Mouse (Mus musculus) lung, embryonic 14.5 days (tissue): ENCODE data around the gene Tom1. TPM values are rescaled to one million over a fixed set of nuclear protein-coding genes. Genes with fewer than 3 reads are reported as not detected.

Experiments used
- ATAC-seq: fragments of 200-750 bp; cut with Nextera tagmentation; 2 replicates; pipeline ENCODE4 v1.8.0; 2017; ENCODE audit warnings: mild to moderate bottlenecking, moderate TSS enrichment, moderate library complexity; ENCODE audit not compliant: insufficient read depth
- DNase-seq: peaks from one replicate; pipeline ENCODE4 v3.0.0-alpha.2; 2015
- H3K27ac ChIP-seq: fragments of 300-500 bp; sonication (generic); 2 replicates; pipeline ENCODE4 v1.5.1; 2014; ENCODE audit warnings: low read depth, mild to moderate bottlenecking, moderate library complexity
- H3K27me3 ChIP-seq: fragments of 300-500 bp; sonication (generic); 2 replicates; pipeline ENCODE4 v1.6.1; 2014; ENCODE audit warnings: low read length, control low read depth; ENCODE audit not compliant: insufficient read depth
- H3K36me3 ChIP-seq: fragments of 300-500 bp; sonication (generic); 2 replicates; pipeline ENCODE4 v1.6.1; 2014; ENCODE audit warnings: control low read depth; ENCODE audit not compliant: insufficient read depth
- H3K4me1 ChIP-seq: fragments of 300-500 bp; sonication (generic); 2 replicates; pipeline ENCODE4 v1.6.1; 2014; ENCODE audit warnings: antibody characterized with exemption, control low read depth; ENCODE audit not compliant: insufficient read depth
- H3K4me2 ChIP-seq: fragments of 300-500 bp; sonication (generic); 2 replicates; pipeline ENCODE4 v1.6.1; 2014; ENCODE audit warnings: mild to moderate bottlenecking
- H3K4me3 ChIP-seq: fragments of 300-500 bp; sonication (generic); 2 replicates; pipeline ENCODE4 v1.5.1; 2014; ENCODE audit warnings: low read depth, low read length
- H3K9ac ChIP-seq: fragments of 300-500 bp; sonication (generic); 2 replicates; pipeline ENCODE4 v1.6.1; 2014
- H3K9me3 ChIP-seq: fragments of 300-500 bp; sonication (generic); 2 replicates; pipeline ENCODE4 v1.6.1; 2016; ENCODE audit warnings: low read depth, low read length, control low read depth
- CTCF ChIP-seq: IDR thresholded peaks from 2 replicates; pipeline ENCODE4 v1.5.1; 2016; ENCODE audit warnings: antibody characterized with exemption, low read depth
- WGBS: fragments of 180-500 bp; shearing (Covaris S2); extraction: QIAGEN DNeasy Blood & Tissue Kit; methylation state at CpG from one replicate; pipeline ENCODE4 v1.1.7; 2014; 5-methylcytosine and 5-hydroxymethylcytosine counted together
- polyA plus RNA-seq: library from polyadenylated mRNA; unstranded; fragments of >200 nt; fragmentation: Nextera tagmentation; extraction: Ambion mirVana; gene quantifications from 2 replicates; pipeline ENCODE4 v1.2.1, GENCODE M21; 2014

The Tom1 gene
- polyA plus RNA-seq, 1 experiment from 2014 or later = 20.8 TPM

DNA sequence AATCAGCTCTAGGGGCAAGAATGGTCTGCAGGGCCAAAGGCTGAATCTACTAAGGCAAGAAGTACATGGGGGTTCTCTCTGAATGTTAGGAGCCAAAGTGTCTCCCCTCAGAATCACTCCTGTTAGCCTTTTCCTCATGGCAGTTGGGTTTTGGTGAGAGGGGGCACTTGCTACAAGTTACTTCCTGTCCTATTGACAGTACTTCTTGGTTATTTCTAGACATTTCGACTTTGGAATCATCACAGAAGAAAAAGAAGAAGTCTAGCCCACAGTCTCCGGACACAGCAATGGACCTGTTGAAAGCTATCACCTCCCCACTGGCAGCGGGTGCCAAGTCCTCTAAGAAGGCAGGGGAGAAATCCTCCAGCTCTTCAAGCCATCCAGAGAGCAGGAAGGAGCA lies 33.1 kb upstream of the Tom1 start:
- Histone ChIP-seq H3K27ac (no peak overlapping the region), H3K4me2 (no peak overlapping the region), H3K4me1 (no peaks in the 10 kb centered on the region), H3K9me3 (no peaks in the 10 kb centered on the region), H3K27me3 (no peaks in the 10 kb centered on the region), H3K4me3 (no peak overlapping the region), H3K9ac (no peak overlapping the region), H3K36me3 (peaks cover 54% of the 10 kb centered on the region)
- DNase-seq (no peak), ATAC-seq (no peak)
- WGBS = 93% methylated on average over 3 of the region's 3 CpGs
- TF ChIP-seq CTCF = no peak

DNA sequence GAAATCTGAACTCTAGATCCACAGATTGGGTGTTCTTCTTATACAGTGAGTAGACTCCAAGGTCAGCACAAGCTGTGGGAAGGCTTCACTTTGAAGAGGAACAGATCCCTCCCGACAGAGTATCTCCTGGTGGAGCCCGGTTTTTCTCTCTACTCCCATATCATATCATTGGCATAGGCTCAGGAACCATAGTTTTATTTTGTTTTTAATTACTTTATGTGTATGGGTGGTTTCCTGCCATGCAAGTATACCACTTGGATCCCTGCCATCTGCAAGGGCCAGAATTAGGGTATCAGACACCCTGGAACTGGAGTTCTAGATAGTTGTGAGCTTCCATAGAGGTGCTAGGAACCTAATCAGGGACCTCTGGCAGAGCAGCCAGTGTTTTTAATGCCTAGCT lies 24.7 kb upstream of the Tom1 start:
- Histone ChIP-seq H3K4me3 (no peak overlapping the region), H3K4me1 (no peaks in the 10 kb centered on the region), H3K9ac (no peak overlapping the region), H3K36me3 (peaks cover 49% of the 10 kb centered on the region), H3K4me2 (no peak overlapping the region), H3K27me3 (no peaks in the 10 kb centered on the region), H3K9me3 (no peaks in the 10 kb centered on the region), H3K27ac (no peak overlapping the region)
- ATAC-seq (no peak), DNase-seq (no peak)
- WGBS = 95% methylated on average over 2 of the region's 2 CpGs
- no peak for TF ChIP-seq CTCF

DNA sequence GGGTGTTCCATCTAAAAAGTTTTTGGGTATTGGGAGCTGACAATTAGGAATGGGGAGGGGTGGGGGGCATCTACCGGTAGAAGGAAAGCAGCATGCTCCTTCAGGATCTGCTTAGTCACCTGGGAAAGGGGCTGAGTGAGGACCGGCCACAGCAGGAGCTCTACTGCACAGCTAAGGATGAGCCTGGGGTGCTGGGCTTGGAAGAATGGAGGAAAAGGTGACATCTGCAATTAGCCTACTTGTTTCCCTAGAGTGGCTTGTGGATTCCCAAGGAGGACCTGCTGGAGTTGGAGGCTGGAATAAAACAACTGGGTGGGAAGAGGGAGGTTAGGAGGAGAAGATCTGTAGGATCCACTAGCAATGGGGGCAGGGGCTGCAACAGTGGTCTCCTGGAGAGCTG lies 19.9 kb upstream of the Tom1 start:
- ATAC-seq (no peak), DNase-seq (no peak)
- peaks cover 39% of the 10 kb centered on the region for H3K36me3 ChIP-seq
- no peak overlapping the region for H3K4me2 ChIP-seq
- no peak overlapping the region for H3K9ac ChIP-seq
- WGBS = 48% methylated on average over 2 of the region's 2 CpGs
- H3K4me3 ChIP-seq = no peak overlapping the region
- 0 out of 2 replicates have a peak, but pooled peaks cover 4% of the 10 kb centered on the region for H3K4me1 ChIP-seq
- no peak for TF ChIP-seq CTCF
- H3K27me3 ChIP-seq = no peaks in the 10 kb centered on the region
- no peak overlapping the region for H3K27ac ChIP-seq
- no peaks in the 10 kb centered on the region for H3K9me3 ChIP-seq

DNA sequence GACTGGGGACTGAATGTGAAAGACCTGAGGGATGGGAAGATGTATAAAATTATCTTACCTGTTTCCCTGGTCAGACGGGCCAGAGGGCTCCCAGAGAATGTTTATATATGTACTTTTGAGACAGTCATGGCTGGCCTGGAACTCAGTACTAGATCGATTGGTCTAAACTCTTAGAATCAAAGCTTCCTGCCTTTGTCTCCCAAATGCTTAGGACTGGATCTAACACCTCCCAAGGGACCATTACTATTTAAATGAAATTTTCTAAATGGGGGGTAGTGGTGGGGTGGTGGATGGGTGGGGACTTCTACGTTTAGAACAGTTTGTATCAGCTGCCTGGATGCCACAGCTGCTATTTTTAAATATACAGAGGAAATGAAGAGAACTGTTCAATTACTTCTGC lies 19.5 kb upstream of the Tom1 start:
- TF ChIP-seq CTCF = no peak
- no peak overlapping the region for H3K4me3 ChIP-seq
- H3K4me1 ChIP-seq = 0 out of 2 replicates have a peak, but pooled peaks cover 4% of the 10 kb centered on the region

GRCm38 (mm10) chr8:75015981-75016380 lies 17.5 kb upstream of the Tom1 start:
- H3K27me3 ChIP-seq = no peaks in the 10 kb centered on the region
- H3K4me1 ChIP-seq = 0 out of 2 replicates have a peak, but pooled peaks cover 4% of the 10 kb centered on the region
- 53% methylated on average over 2 of the region's 2 CpGs for WGBS
- TF ChIP-seq CTCF = no peak
- H3K4me2 ChIP-seq = no peak overlapping the region
- no peaks in the 10 kb centered on the region for H3K9me3 ChIP-seq
- no peak overlapping the region for H3K4me3 ChIP-seq
- no peak overlapping the region for H3K9ac ChIP-seq
- no peak for ATAC-seq
- DNase-seq = no peak
- no peak overlapping the region for H3K27ac ChIP-seq
- peaks cover 36% of the 10 kb centered on the region for H3K36me3 ChIP-seq

More for the DNA sequence above, 19.5 kb upstream of the Tom1 start:
- DNase-seq (no peak), ATAC-seq (no peak)
- 54% methylated on average over 3 of the region's 3 CpGs for WGBS
- H3K9me3 ChIP-seq = no peaks in the 10 kb centered on the region
- H3K4me2 ChIP-seq = no peak overlapping the region
- H3K27ac ChIP-seq = no peak overlapping the region
- no peaks in the 10 kb centered on the region for H3K27me3 ChIP-seq
- peaks cover 35% of the 10 kb centered on the region for H3K36me3 ChIP-seq
- H3K9ac ChIP-seq = no peak overlapping the region

DNA sequence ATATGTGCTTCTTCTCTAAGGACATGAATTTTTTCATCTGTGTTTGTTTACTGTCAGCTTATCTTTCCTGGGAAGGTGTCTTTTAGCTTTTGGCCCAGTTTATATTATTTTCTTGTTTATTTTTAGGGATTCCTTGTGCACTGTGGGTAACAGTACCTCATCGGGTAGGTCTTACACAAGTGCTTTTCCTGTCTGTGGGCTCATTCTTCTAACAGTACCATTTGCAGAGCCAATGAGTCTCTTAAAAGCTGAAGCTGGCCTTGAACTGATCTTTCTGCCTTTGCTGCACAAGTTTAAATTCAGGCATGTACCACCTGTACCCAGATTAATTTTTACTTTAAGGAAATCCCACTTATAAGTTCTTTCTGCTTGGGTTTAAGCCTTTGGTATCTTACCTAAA lies 17.1 kb upstream of the Tom1 start:
- Histone ChIP-seq H3K9ac (no peak overlapping the region), H3K36me3 (peaks cover 39% of the 10 kb centered on the region), H3K9me3 (no peaks in the 10 kb centered on the region), H3K27ac (no peak overlapping the region), H3K4me1 (0 out of 2 replicates have a peak, but pooled peaks cover 4% of the 10 kb centered on the region), H3K4me2 (no peak overlapping the region), H3K4me3 (no peak overlapping the region), H3K27me3 (no peaks in the 10 kb centered on the region)
- DNase-seq (no peak), ATAC-seq (no peak)
- 61% methylated on average over 1 of the region's 1 CpGs for WGBS
- no peak for TF ChIP-seq CTCF

GRCm38 (mm10) chr8:75018274-75018972 lies 15.1 kb upstream of the Tom1 start:
- Histone ChIP-seq H3K27ac (no peak overlapping the region), H3K4me3 (no peak overlapping the region), H3K36me3 (peaks cover 55% of the 10 kb centered on the region), H3K9ac (no peak overlapping the region), H3K9me3 (no peaks in the 10 kb centered on the region), H3K4me2 (no peak overlapping the region), H3K27me3 (no peaks in the 10 kb centered on the region), H3K4me1 (0 out of 2 replicates have a peak, but pooled peaks cover 4% of the 10 kb centered on the region)
- ATAC-seq (peak; percentile 63), DNase-seq (peak; percentile 17)
- 24% methylated on average over 5 of the region's 5 CpGs for WGBS
- no peak for TF ChIP-seq CTCF
